Mouse (Mus musculus) kidney, postnatal 14 days (tissue): ENCODE measurements at regions not wholly inside any gene's neighbourhood (a gene's known extent, or its start where the extent isn't known, plus 50 kb on each side); places are given as distances from the start of the nearest gene placed in this dataset.

Experiments
- DNase-seq: peaks from one replicate; pipeline ENCODE4 v3.0.0; 2022; ENCODE audit warnings: mixed read lengths

DNA sequence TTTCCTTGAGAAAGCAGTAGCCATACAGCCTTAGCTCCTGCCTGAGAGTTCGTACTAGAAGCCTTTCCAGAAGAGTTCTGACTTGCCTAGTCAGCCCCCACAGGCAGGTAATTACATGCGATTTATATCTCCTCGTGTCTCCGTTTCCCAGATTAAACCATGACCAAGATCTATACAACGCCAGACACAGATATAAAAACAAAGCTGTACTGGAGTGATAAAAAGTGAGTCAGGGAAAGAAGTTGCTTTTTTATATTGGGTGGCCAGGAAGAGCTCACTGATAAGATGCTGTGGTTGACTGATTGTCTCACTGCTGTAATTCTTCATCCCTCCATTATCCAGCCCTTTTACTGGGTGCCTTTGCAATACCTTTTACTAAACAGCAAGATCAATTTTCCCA, 64.4 kb upstream of the Asb5 start:
- DNase-seq, result no peak

DNA sequence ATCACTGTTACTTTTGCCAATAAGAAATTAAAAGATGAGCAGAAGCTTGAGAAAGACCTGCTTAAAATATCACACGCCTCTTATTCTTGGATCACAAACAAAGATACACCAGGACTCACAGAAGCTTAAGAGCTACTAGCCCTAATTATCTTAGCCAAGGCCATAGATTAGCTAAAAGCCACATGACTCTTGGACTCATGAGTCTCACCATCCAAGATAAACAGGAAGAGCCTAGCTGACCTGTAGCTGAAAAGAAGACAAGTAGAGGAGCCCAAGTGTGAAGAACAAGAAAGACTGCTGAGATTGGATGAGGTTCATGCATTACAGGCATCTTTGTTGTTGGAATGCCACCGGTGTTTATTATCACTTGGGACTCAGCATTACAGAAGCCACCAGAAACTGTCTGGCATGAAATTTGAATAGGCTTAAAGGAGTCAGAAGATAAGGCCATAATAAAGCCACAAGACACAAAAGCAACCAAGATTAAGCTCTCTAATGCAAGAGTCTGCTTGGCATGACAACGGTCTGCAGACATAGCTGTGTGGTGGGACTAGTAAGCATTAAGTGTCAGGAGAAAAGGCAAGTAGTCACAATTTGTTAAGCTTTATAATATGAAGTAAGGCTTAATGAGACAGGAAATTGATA, 63.8 kb upstream of the Asb5 start:
- no peak for DNase-seq
